Mouse (Mus musculus) midbrain, embryonic 15.5 days (tissue): Measurements from ENCODE around the gene Hnrnpu. TPM values are rescaled to one million over a fixed set of nuclear protein-coding genes. Genes with fewer than 3 reads are reported as not detected.
"Not testable (repeated sequence)": the region's sequence is repeated elsewhere in the genome, so short reads cannot be mapped to it uniquely, and the experiment has no call there.

Source experiments
- ATAC-seq: fragments of 200-750 bp; cut with Nextera tagmentation; replicated peaks from 2 replicates; pipeline ENCODE4 v1.8.0; 2017; ENCODE audit warnings: moderate TSS enrichment
- H3K27ac ChIP-seq: fragments of 300-500 bp; sonication (generic); 2 replicates; pipeline ENCODE4 v1.5.1; 2015; ENCODE audit warnings: mild to moderate bottlenecking, inconsistent platforms
- H3K27me3 ChIP-seq: fragments of 300-500 bp; sonication (generic); replicated peaks from 2 replicates; pipeline ENCODE4 v1.6.1; 2015; ENCODE audit warnings: inconsistent platforms
- H3K36me3 ChIP-seq: fragments of 300-500 bp; sonication (generic); replicated peaks from 2 replicates; pipeline ENCODE4 v1.6.1; 2015; ENCODE audit warnings: inconsistent platforms
- H3K4me1 ChIP-seq: fragments of 300-500 bp; sonication (generic); 2 replicates; pipeline ENCODE4 v1.6.1; 2015; ENCODE audit warnings: inconsistent platforms
- H3K4me2 ChIP-seq: fragments of 300-500 bp; sonication (generic); 2 replicates; pipeline ENCODE4 v1.6.1; 2015; ENCODE audit warnings: inconsistent platforms, mild to moderate bottlenecking, moderate library complexity
- H3K4me3 ChIP-seq: fragments of 300-500 bp; sonication (generic); 2 replicates; pipeline ENCODE4 v1.5.1; 2015; ENCODE audit warnings: mild to moderate bottlenecking, inconsistent platforms
- H3K9ac ChIP-seq: fragments of 300-500 bp; sonication (generic); 2 replicates; pipeline ENCODE4 v1.6.1; 2015; ENCODE audit warnings: mild to moderate bottlenecking, inconsistent platforms
- H3K9me3 ChIP-seq: fragments of 300-500 bp; sonication (generic); 2 replicates; pipeline ENCODE4 v1.6.1; 2016; ENCODE audit warnings: inconsistent platforms
- WGBS: fragments of 180-500 bp; shearing (Covaris S2); methylation state at CpG from one replicate; pipeline ENCODE4 v1.1.7; 2015; ENCODE audit warnings: mixed read lengths; 5-methylcytosine and 5-hydroxymethylcytosine counted together
- microRNA-seq: library from miRNA; unstranded; fragments of <30 nt; microRNA quantifications from one replicate; pipeline ENCODE4, GENCODE M21; 2016
- polyA plus RNA-seq: library from polyadenylated mRNA; unstranded; fragments of >200 nt; fragmentation: Nextera tagmentation; extraction: Ambion mirVana; gene quantifications from 2 replicates; pipeline ENCODE4 v1.2.1, GENCODE M21; 2015

The Hnrnpu gene
- polyA plus RNA-seq, 1 experiment from 2014 or later, result 255 TPM

DNA sequence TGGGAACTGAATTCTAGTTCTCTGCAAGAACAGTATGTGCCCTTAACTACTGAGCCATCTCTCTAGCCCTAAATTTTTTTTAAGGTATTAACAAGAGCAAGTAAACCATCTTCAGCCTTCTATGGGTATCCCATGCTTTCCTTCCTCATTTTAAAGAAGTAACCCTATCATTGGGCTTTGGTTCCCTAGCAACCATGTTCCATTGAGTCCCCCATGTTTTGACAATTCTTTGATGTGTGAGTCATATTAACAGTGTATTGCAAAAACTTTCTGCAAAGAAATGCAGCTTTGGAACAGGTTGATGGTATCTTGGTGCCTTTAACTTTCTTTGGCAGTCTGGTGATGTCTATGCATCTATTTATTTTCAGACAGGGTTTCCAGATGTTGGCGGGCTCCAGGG lies 43.5 kb downstream of the Hnrnpu start:
- Histone ChIP-seq H3K4me1 (no peaks in the 10 kb centered on the region), H3K9me3 (no peaks in the 10 kb centered on the region), H3K4me3 (no peak overlapping the region), H3K27ac (no peak overlapping the region), H3K9ac (no peak overlapping the region), H3K36me3 (no peaks in the 10 kb centered on the region), H3K4me2 (no peak overlapping the region), H3K27me3 (no peaks in the 10 kb centered on the region)
- no peak for ATAC-seq
- 93% methylated on average over 1 of the region's 1 CpGs for WGBS

DNA sequence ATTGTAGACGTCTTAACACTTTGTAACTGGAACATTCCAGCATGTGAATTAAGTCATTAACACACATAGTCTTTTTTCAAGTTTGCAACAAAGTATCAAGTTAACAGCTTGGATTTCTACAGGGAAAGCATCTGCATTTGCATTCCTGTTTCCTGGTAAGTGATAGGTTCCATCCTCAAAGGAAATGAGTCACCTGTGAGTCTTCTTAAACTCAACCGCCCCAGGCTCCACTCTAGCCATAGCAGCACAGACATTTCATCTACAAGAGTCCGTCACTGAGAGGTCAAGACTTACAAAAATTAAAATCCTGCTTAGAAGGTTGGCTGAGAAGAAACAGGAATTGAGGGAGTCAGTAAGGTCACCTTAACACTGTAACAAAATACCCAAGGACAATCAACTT lies 45.9 kb downstream of the Hnrnpu start:
- WGBS, result 91% methylated on average over 3 of the region's 3 CpGs
- Histone ChIP-seq H3K4me2 (no peak overlapping the region), H3K9me3 (no peaks in the 10 kb centered on the region), H3K27ac (no peak overlapping the region), H3K27me3 (no peaks in the 10 kb centered on the region), H3K9ac (no peak overlapping the region), H3K4me3 (no peak overlapping the region), H3K36me3 (no peaks in the 10 kb centered on the region), H3K4me1 (no peaks in the 10 kb centered on the region)
- ATAC-seq, result no peak

DNA sequence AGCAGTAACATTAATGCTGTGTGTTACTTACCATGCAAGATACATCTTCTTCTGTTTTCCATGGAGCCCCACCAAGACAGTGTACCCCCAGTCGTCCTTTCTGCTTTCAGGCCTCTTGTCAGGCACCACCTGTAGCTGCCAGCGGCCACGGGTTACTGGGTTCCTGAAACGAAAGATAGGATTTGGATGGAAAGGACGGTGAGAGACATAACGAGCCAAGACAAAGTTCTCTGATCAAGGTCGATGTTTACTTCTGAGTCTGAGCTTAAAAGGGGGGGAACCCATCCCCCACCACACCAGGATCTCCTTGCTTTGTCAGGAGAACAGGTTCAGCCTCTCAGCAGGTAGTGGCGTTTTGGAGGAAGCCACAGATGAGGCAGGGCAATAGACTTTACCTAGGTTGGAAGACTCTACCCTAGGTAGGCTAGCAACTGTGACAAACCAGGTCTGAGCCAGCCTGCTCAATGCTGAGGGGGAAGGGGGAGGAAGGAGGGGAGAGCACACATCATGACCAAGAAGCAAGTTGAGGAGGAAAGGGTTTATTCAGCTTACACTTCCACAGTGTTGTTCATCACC lies 49.9 kb downstream of the Hnrnpu start:
- 55% methylated on average over 8 of the region's 8 CpGs for WGBS

DNA sequence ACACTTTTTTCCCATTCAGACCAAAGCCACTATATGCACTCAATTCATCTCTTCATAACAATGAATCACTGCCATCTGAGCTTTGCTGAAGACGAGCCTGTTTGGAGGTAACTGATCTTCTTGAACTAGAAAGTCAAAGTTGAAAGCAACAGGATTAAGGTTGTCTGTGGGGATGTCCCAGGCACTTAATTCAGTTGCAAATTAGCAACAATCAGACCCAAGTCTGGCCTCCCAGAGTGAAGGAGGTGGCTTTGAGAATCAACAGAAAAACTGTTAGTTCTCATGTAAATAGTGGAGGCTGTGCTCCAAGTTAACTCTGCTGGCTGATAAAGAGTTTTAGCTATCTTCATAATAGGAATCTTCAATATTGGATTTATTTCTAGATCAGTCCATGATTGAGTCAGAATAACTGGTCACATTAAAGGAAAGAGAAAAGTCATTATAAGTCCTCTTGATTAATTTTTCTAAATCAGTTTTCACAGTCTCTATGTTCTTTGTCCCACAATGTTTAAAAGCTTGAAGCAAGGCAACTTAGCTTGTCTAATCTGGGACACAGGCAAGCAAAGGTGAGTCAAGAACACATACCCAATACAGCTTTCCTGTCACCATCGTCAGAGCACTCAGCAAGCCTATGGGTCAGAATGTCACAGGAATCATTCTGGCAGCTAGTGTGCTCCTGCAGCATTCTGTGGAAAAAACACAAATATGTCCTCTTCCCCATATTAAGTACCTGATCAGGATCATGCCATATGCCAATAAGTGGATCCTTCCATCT lies 53.5 kb downstream of the Hnrnpu start:
- Histone ChIP-seq H3K4me2 (no peak overlapping the region), H3K4me3 (no peak overlapping the region), H3K9ac (no peak overlapping the region), H3K27ac (no peak overlapping the region), H3K4me1 (no peaks in the 10 kb centered on the region), H3K9me3 (no peaks in the 10 kb centered on the region), H3K27me3 (no peaks in the 10 kb centered on the region), H3K36me3 (no peaks in the 10 kb centered on the region)
- ATAC-seq, result no peak
- WGBS, result 61% methylated on average over 2 of the region's 2 CpGs

More for the DNA sequence above, 49.9 kb downstream of the Hnrnpu start:
- Histone ChIP-seq H3K27me3 (no peaks in the 10 kb centered on the region), H3K36me3 (no peaks in the 10 kb centered on the region), H3K4me2 (no peak overlapping the region), H3K4me1 (no peaks in the 10 kb centered on the region), H3K27ac (no peak overlapping the region), H3K4me3 (no peak overlapping the region), H3K9me3 (no peaks in the 10 kb centered on the region), H3K9ac (no peak overlapping the region)
- ATAC-seq, result no peak

DNA sequence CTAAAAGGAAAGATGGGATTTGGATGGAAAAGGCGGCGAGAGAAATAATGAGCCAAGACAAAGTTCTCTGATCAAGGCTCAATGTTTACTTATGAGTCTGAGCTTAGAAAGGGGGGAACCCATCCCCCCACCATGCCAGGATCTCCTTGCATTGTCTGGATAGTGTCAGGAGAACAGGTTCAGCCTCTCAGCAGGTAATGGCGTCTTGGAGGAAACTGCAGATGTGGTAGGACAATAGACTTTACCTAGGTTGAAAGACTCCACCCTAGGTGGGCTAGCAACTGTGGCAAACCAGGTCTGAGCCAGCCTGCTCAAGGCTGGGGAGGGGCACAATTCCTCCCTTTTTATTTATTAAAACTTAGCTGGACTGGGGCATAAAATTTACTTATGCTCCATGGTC lies 54.3 kb downstream of the Hnrnpu start:
- not testable (repeated sequence) for H3K4me3 ChIP-seq, H3K9ac ChIP-seq, H3K9me3 ChIP-seq, H3K4me1 ChIP-seq, H3K27ac ChIP-seq, H3K4me2 ChIP-seq, H3K36me3 ChIP-seq, ATAC-seq, H3K27me3 ChIP-seq
- WGBS, result 90% methylated on average over 3 of the region's 3 CpGs

DNA sequence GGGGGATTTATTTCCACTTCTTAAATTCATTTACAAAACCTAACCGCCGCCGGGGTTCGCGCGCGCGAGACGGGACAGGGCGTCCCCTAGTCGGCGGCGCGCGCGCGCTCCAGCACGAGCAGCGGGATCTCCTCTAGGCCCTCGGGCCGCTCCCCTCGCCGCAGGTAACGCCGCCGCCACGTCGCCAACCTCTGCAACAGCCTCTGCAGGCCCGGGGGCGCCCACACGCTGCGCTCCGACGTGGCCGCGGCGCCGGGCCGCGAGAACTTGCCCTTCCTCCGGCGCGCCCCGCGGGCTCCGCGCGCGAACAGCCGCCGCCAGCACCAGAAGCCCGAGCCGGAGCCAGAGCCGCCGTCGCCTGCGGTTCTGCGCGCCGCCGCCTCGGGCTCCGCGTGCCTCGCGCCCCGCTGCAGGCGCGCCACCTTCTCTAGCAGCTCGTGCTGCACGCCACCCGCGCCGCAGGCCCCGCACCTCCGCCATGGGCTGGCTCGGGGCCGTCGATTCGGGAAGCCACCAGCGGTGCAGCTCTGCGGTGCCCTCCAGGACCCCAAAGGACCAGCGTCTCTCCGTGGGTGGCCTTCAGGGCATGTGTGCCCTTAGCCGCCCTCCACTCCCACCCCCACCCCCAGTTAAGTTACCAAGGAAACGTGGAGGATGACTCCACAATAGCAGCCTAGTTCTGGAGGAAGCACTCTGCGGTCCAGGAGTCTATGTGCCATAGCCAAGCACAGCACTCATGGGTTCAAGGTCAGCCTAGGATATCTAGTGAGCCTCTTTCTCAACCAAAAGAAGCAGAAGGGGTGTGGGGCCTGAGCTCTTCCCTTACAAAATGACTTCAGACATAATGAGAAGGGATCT lies 61.3 kb downstream of the Hnrnpu start:
- ATAC-seq, result peak; percentile 96
- WGBS, result under 1% methylated on average over 84 of the region's 87 CpGs
- Histone ChIP-seq H3K27ac (peak overlapping the region; percentile 95), H3K9me3 (no peaks in the 10 kb centered on the region), H3K9ac (peak overlapping the region; percentile 85), H3K27me3 (no peaks in the 10 kb centered on the region), H3K36me3 (no peaks in the 10 kb centered on the region), H3K4me3 (peak overlapping the region; percentile 73), H3K4me1 (peaks cover 12% of the 10 kb centered on the region; the same call in 1 of the 2 replicates), H3K4me2 (peak overlapping the region; percentile 81)

DNA sequence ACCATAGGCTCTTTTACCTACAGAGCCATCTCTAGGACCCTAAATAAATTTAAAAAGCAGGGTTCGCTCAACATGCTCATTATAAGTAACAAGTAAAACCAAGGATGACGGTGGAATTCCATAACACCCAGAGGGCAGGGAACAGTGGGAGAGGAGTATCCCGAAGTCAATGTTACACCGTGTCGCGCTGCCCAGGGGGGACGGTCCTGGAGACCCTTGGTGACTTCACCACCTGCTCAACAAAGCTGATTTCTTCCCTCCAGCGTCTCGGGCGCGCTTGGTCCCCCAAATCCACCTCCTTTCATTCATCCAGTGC lies 61.9 kb downstream of the Hnrnpu start:
- ATAC-seq, result peak; percentile 76
- H3K4me1 ChIP-seq, result peaks cover 12% of the 10 kb centered on the region; the same call in 1 of the 2 replicates
- 7% methylated on average over 11 of the region's 11 CpGs for WGBS
- no peaks in the 10 kb centered on the region for H3K36me3 ChIP-seq
- peak overlapping the region; percentile 85 for H3K9ac ChIP-seq
- peak overlapping the region; percentile 73 for H3K4me3 ChIP-seq
- no peaks in the 10 kb centered on the region for H3K27me3 ChIP-seq
- H3K9me3 ChIP-seq, result no peaks in the 10 kb centered on the region
- H3K27ac ChIP-seq, result peak overlapping the region; percentile 95
- H3K4me2 ChIP-seq, result peak overlapping the region; percentile 81

DNA sequence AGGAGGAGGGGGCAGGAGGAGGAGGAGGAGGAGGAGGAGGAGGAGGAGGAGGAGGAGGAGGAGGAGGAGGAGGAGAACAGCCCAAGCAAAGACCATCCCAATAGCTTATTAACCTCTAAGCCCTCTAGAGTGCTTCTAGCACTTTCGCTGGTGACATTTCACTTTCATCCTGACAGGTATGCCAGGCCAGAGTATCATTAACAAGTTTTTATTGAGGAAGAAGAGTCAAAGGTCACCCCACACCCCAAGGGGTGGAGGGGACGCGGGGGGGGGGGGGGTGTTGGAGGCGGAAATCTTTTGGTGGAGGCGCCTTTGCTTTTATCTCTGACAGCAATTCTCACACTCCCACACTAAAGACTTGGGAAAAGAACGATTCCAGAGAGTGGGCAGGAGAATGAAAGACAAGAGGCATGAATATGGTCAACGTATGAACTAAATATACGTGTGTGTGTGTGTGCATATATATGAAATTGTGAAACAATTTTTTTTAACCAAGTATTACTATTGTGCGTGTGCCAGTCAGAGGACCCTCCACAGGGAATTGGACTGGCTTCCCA lies 62.3 kb downstream of the Hnrnpu start:
- 54% methylated on average over 9 of the region's 9 CpGs for WGBS
- peaks cover 12% of the 10 kb centered on the region; the same call in 1 of the 2 replicates for H3K4me1 ChIP-seq
- peak overlapping the region; percentile 95 for H3K27ac ChIP-seq
- H3K9me3 ChIP-seq, result no peaks in the 10 kb centered on the region
- H3K4me3 ChIP-seq, result peak overlapping the region; percentile 73
- H3K36me3 ChIP-seq, result no peaks in the 10 kb centered on the region
- no peak for ATAC-seq
- peak overlapping the region; percentile 81 for H3K4me2 ChIP-seq
- no peaks in the 10 kb centered on the region for H3K27me3 ChIP-seq
- no peak overlapping the region; the same call in 1 of the 2 replicates for H3K9ac ChIP-seq

Small RNA genes within 50 kb of the gene (microRNA-seq; reads per million reads assigned to microRNA genes)
- not detected for gene Gm27458

Other genes with a start within 250 kb of the Hnrnpu start
- 20.1 and 21.5 TPM in 2 replicates for gene Desi2, start 150.4 kb downstream of the Hnrnpu start, polyA plus RNA-seq
- 104 and 107 TPM in 2 replicates for gene Cox20, start 18.7 kb downstream of the Hnrnpu start, polyA plus RNA-seq
- 9.5 and 10.7 TPM in 2 replicates for gene Efcab2, start 68.3 kb upstream of the Hnrnpu start, polyA plus RNA-seq
- 9.7 and 10.0 TPM in 2 replicates for gene Kif26b, start 191.3 kb upstream of the Hnrnpu start, polyA plus RNA-seq